10 mouse cellular contexts compared by ENCODE assay signal in the genomic region with DNA sequence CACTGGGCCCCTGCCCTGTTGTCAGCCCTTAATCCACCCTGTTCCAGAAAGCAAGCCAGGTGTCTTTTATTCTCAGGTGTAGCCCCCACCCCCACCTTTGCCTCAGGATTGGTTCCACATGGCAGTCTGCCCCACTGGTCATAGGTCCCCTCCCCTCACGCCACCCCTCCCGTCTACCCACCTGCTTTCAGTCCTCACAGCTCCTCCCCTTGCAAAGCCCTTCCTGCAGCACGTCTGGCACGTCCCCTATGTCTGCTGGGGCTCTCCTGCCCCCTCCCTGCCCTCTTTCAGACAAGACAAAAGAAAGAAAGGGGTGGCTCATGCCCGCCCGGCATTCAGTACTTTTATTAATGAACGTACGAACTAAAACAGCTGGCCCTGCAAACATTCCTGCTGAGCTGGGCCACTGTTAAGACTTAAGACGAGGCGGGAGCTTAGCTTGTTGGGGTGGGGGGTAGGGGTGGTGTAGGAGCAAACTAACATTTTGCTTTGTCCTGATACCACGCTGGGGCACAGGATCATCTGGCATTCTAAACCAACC. TPM values are rescaled to one million over a fixed set of nuclear protein-coding genes. Genes with fewer than 3 reads are reported as not detected.
DNase-seq lines count a peak whose midpoint lies in the region; ATAC-seq lines count a peak whose summit lies in the region.
"Had no signal": no experiment of that assay in that cellular context is flagged by ENCODE, and none has a peak within 500 bp of the region (broad histone marks: within the 10 kb centered on the region; RNA-seq: fewer than 3 reads in every experiment).

No protein-coding gene starts in this region.

- no peak overlapping the region for H3K9ac ChIP-seq in embryonic facial prominence, embryonic 15.5 days
- H3K9ac ChIP-seq in limb, embryonic 11.5 days (ENCODE audit: low read length): peak overlapping the region; percentile 45
- H3K9ac ChIP-seq in neural tube, embryonic 14.5 days (replicated peaks; ENCODE audit: low read depth, low read length): no peak overlapping the region

- 19% methylated on average over 11 of the region's 11 CpGs for WGBS in heart, embryonic 10.5 days
- 20% methylated on average over 11 of the region's 11 CpGs for WGBS in embryonic facial prominence, embryonic 15.5 days
- WGBS in limb, embryonic 11.5 days: 4% methylated on average over 11 of the region's 11 CpGs
- WGBS in neural tube, embryonic 14.5 days: 6% methylated on average over 11 of the region's 11 CpGs

- intact Hi-C loops in heart, postnatal 10 days (cut with DNase I): no loop called here
- intact Hi-C loops in heart, postnatal 25 days (cut with DNase I): no loop called here

- H3K4me2 ChIP-seq in embryonic facial prominence, embryonic 15.5 days (replicated peaks): no peak overlapping the region
- no peak overlapping the region; the same call in 1 of the 2 replicates for H3K4me2 ChIP-seq in limb, embryonic 11.5 days (ENCODE audit: low read depth, severe bottlenecking)
- no peak overlapping the region for H3K4me2 ChIP-seq in neural tube, embryonic 14.5 days (ENCODE audit: low read depth, low read length)

- no peaks in the 10 kb centered on the region for H3K27me3 ChIP-seq in heart, embryonic 10.5 days (ENCODE audit: insufficient read depth, poor library complexity, severe bottlenecking)
- H3K27me3 ChIP-seq in embryonic facial prominence, embryonic 15.5 days: no peaks in the 10 kb centered on the region
- H3K27me3 ChIP-seq in limb, embryonic 11.5 days (ENCODE audit: control insufficient read depth, insufficient read depth, low read length): no peaks in the 10 kb centered on the region
- no peaks in the 10 kb centered on the region for H3K27me3 ChIP-seq in neural tube, embryonic 14.5 days (ENCODE audit: control insufficient read depth, insufficient read depth, low read length)

- no peak overlapping the region for H3K4me3 ChIP-seq in heart, embryonic 10.5 days
- H3K4me3 ChIP-seq in embryonic facial prominence, embryonic 15.5 days (replicated peaks): no peak overlapping the region
- H3K4me3 ChIP-seq in limb, embryonic 11.5 days (ENCODE audit: low read depth, low read length): no peak overlapping the region
- H3K4me3 ChIP-seq in neural tube, embryonic 14.5 days (ENCODE audit: low read depth, low read length): no peak overlapping the region

- H3K27ac ChIP-seq in heart, embryonic 10.5 days: peak overlapping the region; percentile 70
- peak overlapping the region; percentile 28 for H3K27ac ChIP-seq in embryonic facial prominence, embryonic 15.5 days (replicated peaks)
- peak overlapping the region; percentile 59 for H3K27ac ChIP-seq in limb, embryonic 11.5 days (replicated peaks; ENCODE audit: low read depth, low read length)
- no peak overlapping the region for H3K27ac ChIP-seq in neural tube, embryonic 14.5 days (ENCODE audit: low read depth, low read length)

- H3K36me3 ChIP-seq in heart, embryonic 10.5 days: no peaks in the 10 kb centered on the region
- no peaks in the 10 kb centered on the region for H3K36me3 ChIP-seq in embryonic facial prominence, embryonic 15.5 days
- no peaks in the 10 kb centered on the region for H3K36me3 ChIP-seq in limb, embryonic 11.5 days (ENCODE audit: control insufficient read depth, insufficient read depth, low read length)
- H3K36me3 ChIP-seq in neural tube, embryonic 14.5 days (ENCODE audit: control insufficient read depth, insufficient read depth, low read length): no peaks in the 10 kb centered on the region

- no peak for DNase-seq in heart, embryonic 10.5 days (ENCODE audit: low spot score)
- DNase-seq in heart, postnatal 10 days: no peak
- peak; percentile 77 for DNase-seq in limb, embryonic 11.5 days (ENCODE audit: low spot score)
- DNase-seq in ovary, postnatal 36 days (ENCODE audit: low spot score): no peak
- DNase-seq in heart, postnatal 25 days (ENCODE audit: low spot score): no peak
- DNase-seq: lung, postnatal 36 days had no signal

- ATAC-seq in embryonic facial prominence, embryonic 15.5 days (ENCODE audit: insufficient number of reproducible peaks, low FRiP score, low TSS enrichment, low read depth): peak; percentile 79
- ATAC-seq in limb, embryonic 11.5 days (ENCODE audit: insufficient number of reproducible peaks, low FRiP score, low TSS enrichment, low read depth): peak; percentile 83
- ATAC-seq in neural tube, embryonic 14.5 days (ENCODE audit: low read depth): peak; percentile 48; the same call in 1 of the 2 replicates
- no peak for ATAC-seq in megakaryocyte-erythroid progenitor cell, adult 5-6 weeks (replicated peaks; ENCODE audit: low FRiP score, low TSS enrichment, poor library complexity, severe bottlenecking)

- peaks cover 19% of the 10 kb centered on the region for H3K4me1 ChIP-seq in heart, embryonic 10.5 days
- peaks cover 7% of the 10 kb centered on the region for H3K4me1 ChIP-seq in embryonic facial prominence, embryonic 15.5 days
- peaks cover 11% of the 10 kb centered on the region for H3K4me1 ChIP-seq in limb, embryonic 11.5 days (ENCODE audit: control insufficient read depth, insufficient read depth, low read length)
- peaks cover 6% of the 10 kb centered on the region; the same call in 1 of the 2 replicates for H3K4me1 ChIP-seq in neural tube, embryonic 14.5 days (ENCODE audit: control insufficient read depth, insufficient read depth, low read length)

- no peaks in the 10 kb centered on the region for H3K9me3 ChIP-seq in heart, embryonic 10.5 days
- no peaks in the 10 kb centered on the region for H3K9me3 ChIP-seq in embryonic facial prominence, embryonic 15.5 days (replicated peaks)
- no peaks in the 10 kb centered on the region for H3K9me3 ChIP-seq in limb, embryonic 11.5 days (ENCODE audit: control insufficient read depth, low read length)
- H3K9me3 ChIP-seq in neural tube, embryonic 14.5 days (ENCODE audit: control insufficient read depth, low read length): no peaks in the 10 kb centered on the region

RNA-seq across cellular contexts. Expression of gene Igfbp2, which starts 18.2 kb away (rescaled TPM):
- 137 and 226 TPM in 2 replicates for polyA plus RNA-seq in heart, embryonic 10.5 days (2016; fragmentation: Nextera tagmentation; extraction: Ambion mirVana)
- 1 to 10 TPM in 1 of 2 experiments, under 1 TPM in 1; 0.86 to 2.1 TPM for total RNA-seq in heart, postnatal 10 days (2021)
- polyA plus RNA-seq in embryonic facial prominence, embryonic 15.5 days (2015; fragmentation: Nextera tagmentation; extraction: Ambion mirVana): 728 and 790 TPM in 2 replicates
- 262 and 290 TPM in 2 replicates for polyA plus RNA-seq in limb, embryonic 11.5 days (2014; fragmentation: Nextera tagmentation; extraction: Ambion mirVana)
- polyA plus RNA-seq in neural tube, embryonic 14.5 days (2014; fragmentation: Nextera tagmentation; extraction: Ambion mirVana): 163 and 379 TPM in 2 replicates
- total RNA-seq in megakaryocyte-erythroid progenitor cell, adult 5-6 weeks (2014; fragmentation: Nextera tagmentation): not detected in 2 replicates
- not detected in 2 replicates for total RNA-seq in megakaryocyte-erythroid progenitor cell, adult 5-6 weeks (2017)
- total RNA-seq in heart, postnatal 25 days (2021): not detected
- total RNA-seq: hematopoietic stem cell, adult 5-6 weeks had no signal
